Mouse (Mus musculus): ENCODE data around the gene Fus.
"Not testable (repeated sequence)": the region's sequence is repeated elsewhere in the genome, so short reads cannot be mapped to it uniquely, and the experiment has no call there.

Fus gene

DNA sequence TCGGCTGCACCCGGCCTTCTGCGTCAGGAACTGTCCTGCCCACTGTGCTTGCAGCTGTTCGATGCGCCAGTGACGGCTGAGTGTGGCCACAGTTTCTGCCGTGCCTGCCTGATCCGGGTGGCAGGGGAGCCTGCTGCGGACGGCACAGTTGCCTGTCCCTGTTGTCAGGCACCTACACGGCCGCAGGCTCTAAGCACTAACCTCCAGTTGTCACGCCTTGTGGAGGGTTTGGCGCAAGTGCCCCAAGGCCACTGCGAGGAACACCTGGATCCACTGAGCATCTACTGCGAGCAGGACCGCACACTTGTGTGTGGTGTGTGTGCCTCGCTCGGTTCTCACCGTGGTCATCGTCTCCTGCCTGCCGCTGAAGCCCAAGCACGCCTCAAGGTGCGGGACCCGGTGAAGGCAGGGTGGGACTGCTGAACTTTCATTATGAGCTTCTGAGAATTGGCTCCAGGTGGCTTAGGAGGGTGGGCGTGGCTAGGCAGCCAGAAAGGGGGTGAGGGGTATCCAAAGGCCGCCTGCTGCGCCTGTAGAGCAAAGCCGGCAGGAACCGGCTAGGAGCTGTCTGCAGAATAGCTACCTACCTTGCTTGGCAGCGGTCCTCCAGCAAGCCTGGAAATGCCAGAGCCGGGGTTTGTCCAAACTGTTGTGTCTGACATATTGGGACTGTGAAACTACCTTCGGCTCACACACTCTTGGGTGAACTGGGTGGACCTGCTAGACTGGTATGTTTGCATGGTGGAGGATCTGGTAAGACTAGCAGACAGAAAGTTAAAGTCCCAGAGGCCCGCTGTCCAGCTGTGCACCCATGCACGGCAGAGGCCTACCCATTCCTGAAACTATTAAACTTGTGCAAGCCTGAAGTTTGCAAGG lies 37.5 kb downstream of the Fus start:
- DNase-seq (ENCODE audit: low spot score): no peak

DNA sequence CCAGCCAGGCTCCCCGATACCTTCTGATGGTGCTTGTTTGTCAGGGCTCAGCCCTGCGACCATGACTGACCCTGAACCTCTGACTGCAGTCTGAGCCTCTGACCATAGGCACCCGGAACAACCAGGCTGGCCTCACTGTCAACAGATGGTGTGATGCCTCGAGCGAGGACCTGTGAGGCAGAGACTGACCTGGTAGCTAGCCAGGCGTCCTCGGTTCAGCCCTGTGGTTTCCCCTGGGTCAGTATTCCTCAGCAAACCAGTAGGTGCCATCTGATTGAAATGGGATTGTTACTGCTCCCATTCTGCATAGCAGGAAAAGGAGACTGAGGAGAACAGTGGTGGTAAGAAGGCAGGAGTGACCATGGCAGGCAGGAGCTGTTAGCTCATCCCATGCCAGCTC lies 38.9 kb downstream of the Fus start:
- DNase-seq (ENCODE audit: low spot score): no peak

DNA sequence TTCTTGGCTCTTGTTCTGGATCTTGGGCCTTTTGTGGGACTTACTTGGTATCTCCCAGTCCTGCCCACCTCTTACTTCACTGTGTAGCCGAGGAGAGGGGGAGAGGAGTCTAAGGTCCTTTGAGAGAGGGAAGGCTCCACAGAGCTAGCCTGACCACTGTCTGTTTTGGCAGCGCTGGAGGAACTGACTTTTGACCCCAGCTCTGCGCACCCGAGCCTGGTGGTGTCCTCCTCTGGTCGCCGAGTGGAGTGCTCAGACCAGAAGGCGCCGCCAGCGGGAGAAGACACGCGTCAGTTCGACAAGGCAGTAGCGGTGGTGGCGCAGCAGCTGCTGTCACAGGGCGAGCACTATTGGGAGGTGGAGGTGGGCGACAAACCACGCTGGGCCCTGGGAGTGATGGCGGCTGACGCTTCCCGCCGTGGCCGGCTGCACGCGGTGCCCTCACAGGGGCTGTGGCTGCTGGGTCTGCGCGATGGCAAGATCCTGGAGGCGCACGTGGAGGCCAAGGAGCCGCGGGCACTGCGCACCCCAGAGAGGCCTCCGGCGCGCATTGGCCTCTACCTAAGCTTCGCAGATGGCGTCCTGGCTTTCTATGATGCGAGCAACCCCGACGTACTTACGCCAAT lies 42.6 kb downstream of the Fus start:
- DNase-seq (ENCODE audit: low spot score): no peak

DNA sequence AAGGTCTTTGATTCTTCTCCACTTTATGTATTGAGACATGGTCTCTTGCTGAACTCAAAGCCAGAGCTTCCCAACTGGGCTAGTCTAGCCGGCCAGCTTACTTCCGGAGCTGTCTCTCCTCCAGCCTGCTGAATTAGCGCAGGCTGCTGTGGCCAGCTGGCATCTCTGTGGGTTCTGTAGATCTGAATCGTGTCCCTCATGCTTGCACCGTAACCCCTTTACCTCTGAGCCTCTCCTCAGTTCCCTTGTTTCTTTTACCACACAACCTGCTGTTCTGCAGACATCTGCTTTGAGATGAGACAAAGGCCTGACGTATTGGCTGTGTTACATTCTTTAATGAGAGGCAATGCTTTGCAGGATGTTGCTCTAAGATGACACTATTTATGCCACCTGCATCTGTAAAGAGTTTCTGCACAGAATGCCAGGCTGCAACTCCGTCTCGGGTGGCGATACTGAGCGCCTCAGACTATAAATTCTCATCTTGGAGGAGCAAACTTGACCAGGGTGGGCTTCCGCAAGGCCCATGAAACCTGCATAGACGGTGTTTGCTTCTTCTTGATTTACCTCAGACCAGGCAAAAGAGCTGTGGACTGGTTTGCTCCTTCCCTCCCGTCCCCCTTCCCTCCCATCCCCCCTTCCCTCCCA lies 45.0 kb downstream of the Fus start:
- no peak for DNase-seq (ENCODE audit: low spot score)

DNA sequence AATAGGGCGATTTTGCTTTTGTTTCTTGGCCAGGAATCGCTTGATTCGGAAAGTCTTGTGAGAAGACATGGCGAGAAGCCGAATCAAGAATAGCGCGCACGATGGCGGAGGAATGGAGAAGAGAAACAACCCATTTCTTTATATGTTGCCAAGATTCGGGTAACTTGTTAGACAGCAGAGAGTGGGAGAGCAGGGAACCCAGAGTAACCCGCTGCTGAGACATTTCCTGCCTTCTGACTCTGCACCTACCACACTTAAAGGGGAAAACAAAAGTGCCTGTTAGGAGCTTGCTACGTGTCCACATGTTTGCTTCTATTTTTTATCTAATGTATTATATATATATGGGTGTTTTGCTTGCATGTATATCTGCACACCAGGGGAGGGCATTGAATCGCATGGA lies 45.9 kb downstream of the Fus start:
- DNase-seq (ENCODE audit: low spot score): no peak

DNA sequence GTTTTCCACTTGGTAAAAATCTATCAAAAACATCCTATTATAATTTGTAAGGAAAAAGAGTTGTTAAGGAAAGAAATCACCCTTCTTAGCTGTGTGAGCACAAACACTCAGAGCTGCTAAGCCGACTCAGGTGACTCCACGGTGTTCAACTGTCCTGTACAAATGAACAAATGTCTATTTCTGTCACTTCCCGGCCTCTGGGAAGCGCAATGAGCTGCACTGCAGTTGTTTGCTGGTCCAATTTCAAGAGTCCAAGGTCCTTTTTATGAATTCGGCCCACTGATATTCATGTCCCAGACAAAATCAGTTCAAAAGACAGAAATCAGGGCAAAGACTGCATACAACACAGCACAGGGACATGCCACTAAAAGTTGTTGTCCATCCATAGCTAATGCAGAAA lies 48.9 kb downstream of the Fus start:
- not testable (repeated sequence) for DNase-seq (ENCODE audit: low spot score)

DNA sequence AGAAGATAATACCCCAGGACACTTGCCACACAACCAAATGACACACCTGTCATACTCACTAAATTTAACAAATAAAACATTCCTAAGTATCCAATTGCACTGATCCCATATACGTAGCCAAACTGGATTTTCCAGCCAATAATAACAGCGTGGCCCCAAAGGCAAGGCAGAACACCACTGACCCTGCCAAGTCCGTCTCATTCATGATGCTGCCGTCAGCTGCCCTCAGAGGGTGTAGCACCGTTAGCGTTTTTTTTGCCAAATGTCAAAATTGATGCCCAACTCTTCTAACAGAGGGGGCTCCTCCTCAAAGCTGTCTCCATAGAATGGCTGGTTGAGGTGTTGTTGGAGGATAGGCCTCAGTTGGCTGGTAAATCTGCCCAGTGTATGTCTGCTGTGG lies 49.4 kb downstream of the Fus start:
- no peak for DNase-seq (ENCODE audit: low spot score)

DNA sequence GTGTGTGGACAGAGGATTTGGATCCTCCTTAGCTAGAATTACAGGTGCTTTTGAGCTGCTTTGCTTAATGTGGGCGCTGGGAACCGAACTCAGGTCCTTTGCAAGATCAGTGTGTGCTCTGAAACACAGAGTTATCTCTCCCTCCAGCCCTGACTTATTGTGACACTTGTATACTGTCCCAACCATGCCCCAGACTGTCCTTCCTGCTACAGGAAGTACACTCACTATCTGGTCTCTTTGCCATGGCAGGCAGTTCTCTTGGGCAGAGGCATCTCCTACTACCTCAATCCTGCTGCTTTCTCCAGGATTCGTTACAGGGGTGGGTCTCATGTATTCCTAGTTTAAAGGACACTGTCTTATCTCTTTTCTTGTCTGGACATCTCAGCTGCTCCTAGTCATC lies 51.0 kb downstream of the Fus start:
- DNase-seq (ENCODE audit: low spot score): no peak

DNA sequence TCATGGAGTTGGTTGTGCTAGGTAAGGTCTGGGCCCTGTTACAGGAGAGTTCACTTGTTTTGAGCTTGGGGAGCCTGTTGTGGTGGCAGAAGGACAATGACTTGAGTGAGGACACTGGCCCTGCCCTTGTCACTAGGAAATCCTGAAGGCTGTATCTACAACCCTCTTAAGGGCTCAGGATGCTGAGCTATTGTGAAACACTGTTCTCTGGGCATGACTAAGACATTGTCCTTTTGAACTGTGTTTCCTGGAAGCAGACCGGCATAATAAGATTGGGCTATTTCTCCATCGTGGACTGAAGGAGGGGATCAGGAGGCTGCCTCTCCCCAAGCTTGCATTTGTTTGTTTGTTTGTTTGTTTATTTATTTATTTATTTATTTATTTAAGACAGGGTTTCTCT lies 51.9 kb downstream of the Fus start:
- no peak for DNase-seq (ENCODE audit: low spot score)

DNA sequence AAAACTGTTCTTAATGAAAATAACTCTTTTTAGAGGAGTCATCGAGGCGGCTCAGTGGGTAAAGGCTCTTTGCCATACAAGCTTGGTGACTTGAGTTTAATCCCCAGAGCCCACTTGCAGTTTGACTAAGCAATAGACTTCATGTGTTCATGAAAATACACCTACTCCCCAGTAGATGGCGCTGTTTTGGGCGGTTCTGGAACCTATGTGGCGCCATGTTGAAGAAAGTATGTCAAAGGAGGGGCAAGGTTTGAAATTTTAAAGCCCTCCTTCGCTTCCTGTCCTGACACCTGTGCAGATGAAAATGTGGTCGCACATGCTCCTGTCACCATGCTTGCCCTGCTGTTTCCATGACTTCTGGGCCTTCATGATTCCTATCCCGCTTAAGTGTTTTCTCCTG lies 55.7 kb downstream of the Fus start:
- no peak for DNase-seq (ENCODE audit: low spot score)

DNA sequence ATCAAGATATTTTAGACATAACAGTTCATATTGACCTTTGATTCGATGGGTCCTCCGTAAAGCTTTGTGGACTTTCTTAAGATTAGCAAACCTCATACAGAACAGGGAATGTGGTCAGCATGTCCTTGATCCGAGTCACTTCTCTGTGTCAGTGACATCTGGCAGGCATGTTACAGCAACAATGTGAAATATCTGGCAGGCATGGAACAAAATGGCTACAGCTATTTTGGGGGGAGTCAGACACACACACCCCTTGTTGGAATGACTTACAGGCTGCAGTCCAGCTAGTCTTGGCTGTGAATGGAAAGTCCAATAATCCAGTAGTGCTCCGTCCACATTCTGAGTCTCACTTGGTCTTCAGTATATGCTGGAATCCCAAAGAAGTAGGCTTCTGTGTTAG lies 56.3 kb downstream of the Fus start:
- no peak for DNase-seq (ENCODE audit: low spot score)

DNA sequence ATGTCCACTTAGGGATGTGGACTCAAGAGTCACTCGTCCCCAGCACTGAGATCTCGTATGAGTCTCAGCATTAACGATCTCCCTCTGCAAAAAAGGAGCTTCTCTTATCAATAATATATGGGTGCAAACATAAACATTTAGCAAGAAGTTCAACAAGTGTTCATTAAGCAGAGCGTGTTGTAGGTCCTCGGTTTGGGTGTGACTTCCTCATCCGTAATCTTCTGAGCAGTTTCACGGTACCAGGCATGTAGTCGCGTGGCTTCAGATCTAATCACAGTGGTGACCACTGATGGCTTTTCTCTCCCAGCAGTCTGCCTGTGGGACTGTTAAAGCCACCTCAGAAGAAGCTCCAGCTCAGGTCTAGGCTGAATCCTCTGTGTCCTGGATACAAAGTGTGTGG lies 57.1 kb downstream of the Fus start:
- no peak for DNase-seq (ENCODE audit: low spot score)

DNA sequence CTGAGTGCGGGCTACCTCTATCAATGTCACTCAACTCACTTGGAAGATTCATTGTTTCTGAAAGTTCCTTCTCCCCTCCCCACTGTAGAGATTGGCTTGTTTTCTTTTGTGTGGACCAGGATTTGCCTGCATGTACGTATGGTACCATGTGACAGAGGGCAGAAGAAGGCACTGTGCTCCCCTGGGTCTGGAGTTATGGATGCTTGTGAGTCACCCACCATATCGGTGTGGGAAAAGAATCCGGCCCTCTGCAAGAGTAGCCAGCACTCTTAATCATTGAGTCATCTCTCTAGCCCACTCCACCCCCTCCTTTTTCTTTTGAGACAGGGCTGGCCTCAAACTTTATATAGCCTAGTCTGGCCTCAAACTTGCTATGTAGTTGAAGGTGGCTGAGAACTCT lies 57.7 kb downstream of the Fus start:
- DNase-seq (ENCODE audit: low spot score): no peak

DNA sequence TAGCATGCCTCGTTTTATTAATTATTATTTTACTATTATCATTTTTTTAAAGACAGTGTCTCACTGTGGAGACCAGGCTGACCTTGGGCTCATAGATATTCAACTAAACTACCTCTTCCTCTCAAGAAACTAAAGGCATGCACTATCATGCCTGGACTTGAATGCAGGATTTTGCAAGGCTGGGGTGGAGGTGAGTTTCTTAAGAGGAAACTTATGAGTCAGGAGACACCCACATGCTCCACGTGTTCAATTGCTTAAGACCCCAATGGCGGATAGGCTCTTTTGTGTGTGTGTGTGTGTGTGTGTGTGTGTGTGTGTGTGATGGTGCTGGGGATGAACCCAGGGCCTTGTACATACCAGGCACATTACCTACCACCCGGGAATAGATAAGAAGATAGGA lies 58.1 kb downstream of the Fus start:
- DNase-seq (ENCODE audit: low spot score): no peak

DNA sequence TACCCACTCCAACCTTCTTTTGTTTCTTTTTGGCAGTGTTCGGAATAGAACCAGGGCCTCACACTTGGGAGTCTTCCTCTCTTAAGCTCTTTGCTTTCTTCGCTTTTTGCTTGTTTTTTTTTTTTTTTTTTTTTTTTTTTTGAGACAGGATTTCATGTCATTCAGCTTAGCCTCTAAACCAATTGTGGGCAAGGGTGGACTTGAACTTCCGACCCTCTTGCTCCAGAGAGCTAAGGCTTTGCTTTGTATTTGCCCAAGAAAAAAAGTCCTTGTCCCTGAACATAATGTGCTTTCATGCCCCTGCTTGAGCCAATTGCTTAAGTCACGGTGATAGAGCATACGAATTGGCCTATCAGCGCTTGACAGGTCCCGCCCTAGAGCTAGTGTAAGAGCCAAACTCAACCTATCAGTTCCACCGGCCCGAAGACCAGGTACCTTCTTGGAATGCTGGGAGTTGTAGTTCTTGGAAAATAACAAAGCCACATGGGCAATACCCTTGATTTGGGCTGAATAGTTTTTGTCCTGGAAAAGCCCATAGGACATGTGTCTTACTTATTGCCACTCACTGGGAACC lies 64.2 kb downstream of the Fus start:
- DNase-seq (ENCODE audit: low spot score): peak; percentile 26

DNA sequence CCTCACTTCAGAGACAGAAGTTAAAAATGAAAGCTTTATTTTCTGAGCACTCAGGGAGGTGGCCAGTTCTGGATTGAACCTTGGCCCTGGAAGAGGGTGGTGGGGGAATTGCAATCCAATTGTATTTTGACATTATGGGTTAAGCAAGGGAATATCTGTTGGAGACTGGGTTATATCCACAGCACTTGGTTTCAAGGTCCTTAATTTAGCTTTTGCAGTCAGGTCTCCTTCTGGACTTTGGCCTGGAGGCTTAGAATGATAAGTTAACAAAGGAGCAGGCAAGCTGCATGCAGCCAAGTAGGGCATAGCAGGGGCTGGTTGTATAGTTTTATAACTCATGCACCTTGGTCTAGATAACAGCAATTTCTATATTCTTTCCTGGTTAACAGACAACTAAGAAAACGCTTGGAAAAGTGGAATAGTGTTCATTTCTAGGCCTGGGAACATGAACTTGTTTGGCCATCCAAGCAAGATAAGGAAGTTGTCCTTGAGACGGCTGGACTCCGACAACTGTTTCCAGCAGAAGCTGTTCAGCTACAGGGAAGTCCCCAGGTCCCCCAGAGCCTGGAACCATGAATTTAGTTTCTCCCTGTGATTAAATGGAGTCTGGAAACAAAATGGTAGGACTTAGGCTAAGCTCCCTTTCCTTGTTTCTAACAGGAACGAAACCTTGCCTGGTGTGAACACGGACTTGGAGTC lies 65.2 kb downstream of the Fus start:
- no peak for DNase-seq (ENCODE audit: low spot score)

DNA sequence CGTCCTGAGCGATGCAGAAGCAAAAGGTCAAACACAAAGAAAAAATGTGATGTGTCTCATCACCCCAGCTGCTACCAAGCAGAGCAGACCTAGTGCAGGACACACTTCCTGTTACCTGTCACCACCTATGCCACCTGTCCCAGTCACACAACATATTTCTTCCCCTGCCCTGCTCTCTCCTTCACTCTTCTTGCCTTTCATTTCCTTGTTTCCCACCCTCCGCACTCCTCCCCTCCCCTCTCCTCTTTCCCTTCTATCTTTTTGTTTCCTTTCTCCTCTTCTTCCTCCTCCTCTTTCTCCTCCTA lies 65.7 kb downstream of the Fus start:
- DNase-seq (ENCODE audit: low spot score): no peak

DNA sequence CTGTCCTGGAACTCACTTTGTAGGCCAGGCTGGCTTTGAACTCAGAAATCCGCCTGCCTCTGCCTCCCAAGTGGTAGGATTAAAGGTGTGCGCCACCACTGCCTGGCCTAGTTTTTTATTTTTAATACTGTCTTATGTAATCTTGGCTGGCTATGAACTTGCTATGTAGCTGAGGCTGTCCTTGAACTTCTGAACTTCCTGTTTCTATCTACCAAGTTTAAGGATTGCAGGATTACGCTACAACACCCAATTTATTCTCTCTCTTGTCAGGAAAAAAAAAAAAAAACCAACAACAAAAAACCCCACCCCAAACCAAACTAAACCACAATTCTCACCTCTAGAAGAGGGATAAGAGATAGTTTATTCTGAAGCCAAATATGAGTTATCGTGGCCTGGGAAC lies 66.4 kb downstream of the Fus start:
- DNase-seq (ENCODE audit: low spot score): no peak
